Mouse (Mus musculus): Measurements from ENCODE around the gene Il2rg. TPM values are rescaled to one million over a fixed set of nuclear protein-coding genes. Genes with fewer than 3 reads are reported as not detected.

The Il2rg gene
- total RNA-seq (2021) = 1 to 10 TPM in 1 of 2 experiments, under 1 TPM in 1; 0.83 to 1.2 TPM
- long read RNA-seq, experiment 1, partial matches to known transcripts = 0 of 1 reads
- long read RNA-seq, experiment 1, other reads (novel, unspliced or antisense) = 0 of 1 reads
- long read RNA-seq, experiment 2 = 0 reads

DNA sequence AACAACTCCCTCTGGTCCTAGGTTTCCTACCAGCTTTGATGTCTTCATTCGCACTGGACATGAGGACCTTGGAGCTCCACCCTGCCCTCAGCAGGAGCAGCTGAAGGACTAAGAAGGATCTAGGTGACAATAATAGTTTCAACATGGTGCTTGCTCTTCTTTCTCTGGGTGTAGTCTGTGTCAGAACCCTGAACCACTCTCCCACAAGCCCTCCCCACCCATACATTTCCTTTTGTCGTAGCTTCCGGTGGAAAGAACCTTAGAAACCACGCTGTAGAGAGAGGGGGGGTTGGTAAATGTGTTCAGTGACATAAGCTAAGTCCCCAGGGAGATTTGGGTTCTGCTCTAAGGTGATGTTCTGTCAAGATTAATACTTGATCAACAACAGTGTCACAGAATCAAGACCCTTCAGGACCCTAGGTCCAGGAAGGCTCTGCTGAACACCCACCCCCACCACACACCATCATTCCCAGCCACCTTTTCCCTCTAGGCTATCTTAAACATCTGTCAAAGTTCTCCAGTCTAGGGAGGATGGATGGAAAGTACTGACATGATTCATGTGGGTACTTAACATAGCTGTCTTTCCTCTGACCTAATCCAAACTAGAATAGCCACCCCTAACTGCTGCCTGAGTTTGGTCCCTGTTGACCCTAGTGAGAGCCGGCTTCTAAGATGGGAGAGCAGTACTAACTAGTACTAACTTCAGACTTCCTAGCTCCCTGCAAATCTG lies at the start of gene Il2rg:
Gene Il2rg, minus strand, starts transcription at position 231 of the 730 bp plus-strand sequence.
- H3K4me3 ChIP-seq = no peak within 1 kb of the TSS
- TF ChIP-seq CTCF (conservative IDR thresholded peaks at IDR 0.05) = no peak
- no peak within 1 kb of the TSS for H3K27ac ChIP-seq
- no peak for DNase-seq (ENCODE audit: low spot score in 2 of 2)

DNA sequence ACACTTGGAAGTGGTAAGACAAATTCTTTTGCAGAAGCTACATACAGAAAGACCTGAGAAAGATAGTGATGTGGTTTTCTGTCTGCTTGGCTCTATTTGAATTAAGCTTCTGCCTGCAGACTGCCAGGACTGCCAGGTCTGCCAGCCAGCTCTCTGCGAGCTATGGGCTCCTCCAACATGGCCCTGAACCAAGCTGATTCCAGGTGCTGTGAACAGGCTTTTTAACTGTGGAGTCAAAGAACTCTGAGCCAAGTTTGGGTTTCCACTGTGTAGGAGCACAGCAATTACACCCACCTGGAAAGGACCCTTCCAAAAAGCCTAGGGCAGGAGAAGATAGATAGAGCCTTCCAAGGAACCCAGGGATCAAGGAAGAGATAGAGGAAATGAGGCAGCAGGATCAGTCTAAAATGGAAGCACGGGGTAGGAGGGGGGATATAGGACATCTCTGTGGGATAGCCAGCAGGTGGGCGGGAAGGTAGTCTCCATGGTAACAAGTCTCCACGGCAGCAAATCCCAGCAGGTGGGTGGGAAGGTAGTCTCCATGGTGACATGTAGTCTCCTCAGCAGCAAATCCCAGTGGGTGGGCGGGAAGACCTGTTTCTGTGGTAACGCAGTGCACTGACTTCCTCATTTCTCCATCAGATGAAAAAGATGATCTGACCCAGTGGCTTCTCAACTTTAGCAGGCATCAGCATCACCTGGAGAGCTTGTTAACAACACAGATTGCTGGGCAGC lies 45.7 kb upstream of the Il2rg start:
- Histone ChIP-seq H3K4me3 (no peak overlapping the region), H3K27ac (peak overlapping the region; percentile 87)
- no peak for TF ChIP-seq CTCF (conservative IDR thresholded peaks at IDR 0.05)
- peak; percentile 75 to 90 for DNase-seq (ENCODE audit: low spot score in 2 of 2)

DNA sequence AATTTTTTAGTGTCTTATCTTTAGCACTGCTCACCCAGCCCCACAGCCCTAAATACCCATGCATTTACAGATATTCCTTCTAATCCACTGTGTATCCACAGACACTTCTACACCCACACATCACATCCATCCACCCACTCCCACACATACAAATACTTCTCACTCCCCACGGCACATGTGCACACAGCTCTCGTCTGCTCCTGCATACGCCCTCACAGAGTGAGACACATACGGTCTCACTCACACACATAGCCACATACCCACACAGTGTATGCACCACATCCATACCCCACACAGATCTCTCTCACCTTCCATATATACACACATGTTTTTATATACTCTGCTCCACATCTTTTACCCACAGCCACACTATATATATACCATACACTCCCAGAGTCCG lies 41.2 kb upstream of the Il2rg start:
- TF ChIP-seq CTCF (conservative IDR thresholded peaks at IDR 0.05) = no peak
- Histone ChIP-seq H3K27ac (peak overlapping the region; percentile 55; the same call in 1 of the 2 replicates), H3K4me3 (no peak overlapping the region)
- DNase-seq (ENCODE audit: low spot score in 2 of 2) = peak in 1 of 2 experiments; percentile 39

DNA sequence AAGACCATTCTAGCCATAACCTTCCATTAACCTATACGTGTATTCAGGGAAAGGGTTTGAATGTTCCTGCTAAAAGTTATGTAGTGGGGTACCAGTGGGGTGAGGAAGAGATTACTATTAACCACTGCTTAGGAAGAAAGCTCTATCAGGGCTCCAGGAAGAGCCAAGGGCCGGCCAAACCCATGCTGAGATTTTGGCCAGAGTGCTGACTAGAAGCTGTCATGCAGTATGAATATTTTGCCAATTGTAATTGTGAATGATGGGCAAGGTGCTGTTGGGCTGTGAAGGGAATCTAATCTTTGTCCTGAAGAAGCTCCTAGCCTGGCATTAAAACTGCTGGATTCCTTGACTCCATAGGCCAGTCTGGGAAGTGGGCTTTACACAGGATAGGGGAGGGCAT lies 36.6 kb upstream of the Il2rg start:
- no peak for TF ChIP-seq CTCF (conservative IDR thresholded peaks at IDR 0.05)
- no peak for DNase-seq (ENCODE audit: low spot score in 2 of 2)
- Histone ChIP-seq H3K27ac (peak overlapping the region; percentile 73; the same call in 1 of the 2 replicates), H3K4me3 (no peak overlapping the region; the same call in 1 of the 2 replicates)

DNA sequence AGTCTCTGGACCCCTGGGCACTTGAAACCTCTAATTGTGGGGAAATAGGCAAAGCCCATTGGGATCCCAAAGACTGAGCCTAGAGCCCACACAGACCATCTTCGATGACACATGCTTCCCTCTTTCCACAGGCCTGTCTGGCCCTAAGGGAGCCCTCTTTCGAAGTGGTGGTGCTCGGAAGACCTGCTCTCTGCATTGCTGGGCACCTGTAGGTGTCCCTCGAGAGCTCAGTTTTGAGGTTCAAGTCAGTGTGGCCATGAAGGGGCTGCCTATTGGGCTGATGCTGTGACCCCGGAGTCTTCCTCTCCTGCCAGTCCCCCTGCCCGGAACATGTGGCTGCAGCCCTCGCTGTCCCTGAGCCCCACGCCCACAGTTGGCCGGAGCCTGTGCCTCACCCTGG lies 33.6 kb upstream of the Il2rg start:
- peak; percentile 55 for TF ChIP-seq CTCF (conservative IDR thresholded peaks at IDR 0.05)
- H3K4me3 ChIP-seq = peak overlapping the region; percentile 54
- no peak for DNase-seq (ENCODE audit: low spot score in 2 of 2)
- peak overlapping the region; percentile 73 for H3K27ac ChIP-seq

DNA sequence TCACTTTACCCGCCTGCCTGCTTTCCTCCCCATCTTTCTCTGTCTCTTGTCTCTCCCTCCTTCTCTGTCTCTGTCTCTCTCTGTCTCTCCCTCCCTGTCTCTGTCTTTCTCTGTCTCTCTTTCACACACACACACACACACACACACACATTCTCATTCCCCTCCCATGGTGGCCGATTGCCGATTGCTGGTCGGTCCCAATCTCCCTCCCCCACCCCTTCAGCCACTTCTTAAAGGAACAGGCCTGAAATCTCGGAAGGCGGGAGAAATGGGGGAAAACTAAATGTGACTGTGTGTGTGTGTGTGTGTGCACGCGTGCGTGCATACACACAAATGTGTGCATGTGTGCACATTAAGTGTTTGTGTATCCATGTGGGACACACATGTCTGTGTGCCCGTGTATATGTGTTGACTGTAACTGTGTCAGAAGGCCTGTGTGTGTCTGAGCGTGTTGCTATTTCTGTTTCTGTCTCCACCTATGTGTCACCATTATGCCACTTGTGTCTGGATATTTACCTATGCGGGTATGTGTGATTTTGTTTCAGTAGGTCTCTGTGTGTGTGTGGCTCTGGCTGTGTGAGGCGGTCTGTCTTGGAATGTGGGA lies 32.5 kb upstream of the Il2rg start:
- no peak for TF ChIP-seq CTCF (conservative IDR thresholded peaks at IDR 0.05)
- Histone ChIP-seq H3K4me3 (peak overlapping the region; percentile 72), H3K27ac (peak overlapping the region; percentile 95; the same call in 1 of the 2 replicates)
- DNase-seq (ENCODE audit: low spot score in 2 of 2) = no peak

DNA sequence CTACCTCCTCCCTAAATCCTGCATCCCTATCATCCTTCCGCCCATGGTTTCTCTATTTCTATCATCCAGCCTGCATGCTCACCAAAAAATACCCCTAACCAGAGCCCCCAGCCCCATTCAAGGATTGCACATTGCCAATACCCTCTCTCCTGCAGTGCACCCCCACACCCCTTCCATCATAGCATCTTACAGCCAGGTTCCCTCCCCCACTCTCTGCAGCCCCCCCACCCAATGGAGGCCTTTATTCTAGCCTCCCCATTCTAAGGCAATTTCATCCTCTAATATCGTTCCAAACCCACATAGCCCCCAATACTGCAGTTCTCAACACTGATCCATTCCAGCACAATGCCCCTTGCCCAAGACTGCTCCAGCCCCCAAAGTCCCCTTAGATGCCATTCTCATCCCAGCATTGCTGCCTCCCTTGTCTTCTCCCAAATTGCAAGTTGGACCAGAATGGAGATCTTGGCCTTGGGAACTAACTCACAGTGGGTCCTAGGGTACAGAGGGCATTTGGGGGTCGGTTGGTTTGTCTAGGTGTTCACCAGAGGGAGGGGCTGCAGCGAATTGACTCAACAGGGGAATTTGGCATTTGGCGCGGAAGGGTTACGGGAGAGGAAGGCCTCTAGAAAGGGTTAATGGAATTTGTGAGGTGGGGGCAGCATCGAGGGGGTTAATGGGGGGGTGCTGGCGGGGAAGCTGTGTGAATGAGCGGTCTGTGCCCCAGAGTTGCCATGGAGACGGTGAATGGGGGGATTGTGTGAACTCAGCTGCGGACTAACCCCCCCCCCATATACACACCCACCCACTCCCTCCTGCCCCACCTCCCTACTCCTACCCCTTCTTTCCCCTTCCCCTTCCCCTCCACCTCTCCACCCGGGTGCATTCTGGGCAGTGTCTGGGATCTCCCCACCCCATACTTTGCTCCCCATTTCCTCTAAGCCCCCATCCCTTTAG lies 31.7 kb upstream of the Il2rg start:
- no peak for DNase-seq (ENCODE audit: low spot score in 2 of 2)
- Histone ChIP-seq H3K27ac (peak overlapping the region; percentile 95), H3K4me3 (peak overlapping the region; percentile 72)
- TF ChIP-seq CTCF (conservative IDR thresholded peaks at IDR 0.05) = no peak

DNA sequence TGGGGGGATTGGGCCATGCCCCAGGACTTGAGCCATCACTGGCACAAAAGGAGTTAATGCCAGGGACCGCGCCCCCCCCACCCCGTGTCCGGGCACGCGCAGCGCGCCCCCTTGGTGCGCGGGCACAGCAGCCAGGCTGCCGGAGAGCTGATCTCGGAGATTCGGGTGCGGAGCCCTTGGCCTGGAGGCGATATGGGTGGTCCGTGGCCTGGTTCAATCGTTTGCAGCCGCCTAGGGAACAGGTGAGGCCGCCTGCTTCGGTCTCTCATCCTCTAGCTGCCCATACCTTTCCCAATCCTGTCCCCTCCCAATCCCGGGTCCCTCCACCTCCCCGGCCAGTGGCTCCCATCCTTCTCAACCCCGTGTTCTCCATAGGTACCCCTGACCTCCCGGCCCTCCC lies 31.0 kb upstream of the Il2rg start, which contains the start of gene Nlgn3:
Gene Nlgn3, plus strand, starts transcription at position 114 of the 400 bp plus-strand sequence.
- peak in 1 of 2 experiments; percentile 68 for DNase-seq (ENCODE audit: low spot score in 2 of 2)
- peak within 1 kb of the TSS; percentile 95 for H3K27ac ChIP-seq
- peak within 1 kb of the TSS; percentile 72 for H3K4me3 ChIP-seq
- no peak for TF ChIP-seq CTCF (conservative IDR thresholded peaks at IDR 0.05)

DNA sequence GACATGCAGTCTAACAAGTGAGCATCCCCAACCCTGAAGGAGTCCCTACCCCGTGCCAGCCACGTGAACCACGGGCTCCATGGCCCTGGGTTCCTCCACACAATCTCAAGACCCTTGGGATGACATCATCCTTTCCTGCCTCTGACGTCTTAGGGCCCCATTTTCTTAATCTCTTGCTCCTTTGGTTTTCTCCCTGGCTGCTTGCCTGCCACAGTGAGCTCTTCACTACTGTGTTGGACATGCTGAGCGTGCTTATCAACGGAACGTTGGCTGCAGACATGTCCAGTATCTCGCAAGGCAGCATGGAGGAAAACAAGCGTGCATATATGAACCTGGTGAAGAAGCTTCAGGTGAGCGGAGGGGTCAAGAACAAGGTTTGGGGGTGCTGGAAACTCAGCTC lies 22.1 kb upstream of the Il2rg start:
- no peak for DNase-seq (ENCODE audit: low spot score in 2 of 2)
- no peak for TF ChIP-seq CTCF (conservative IDR thresholded peaks at IDR 0.05)
- Histone ChIP-seq H3K4me3 (no peak overlapping the region), H3K27ac (no peak overlapping the region)

DNA sequence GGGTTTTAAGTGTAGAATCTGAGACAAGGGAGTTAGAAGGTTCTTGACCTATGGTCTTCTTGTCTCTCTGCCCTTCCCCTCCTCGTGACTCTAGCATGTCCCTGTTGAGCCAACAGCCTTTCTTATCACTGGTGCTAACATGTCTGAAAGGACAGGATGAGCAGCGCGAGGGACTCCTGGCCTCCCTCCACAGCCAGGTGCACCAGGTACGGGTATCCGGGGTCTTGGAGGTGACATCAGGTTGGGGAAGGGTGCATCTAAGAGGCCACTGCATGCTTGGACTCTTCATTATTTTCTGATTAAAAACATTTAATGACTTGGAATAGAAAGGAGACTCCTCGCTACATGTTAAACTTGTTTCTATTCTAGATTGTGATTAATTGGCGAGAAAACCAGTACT lies 21.0 kb upstream of the Il2rg start:
- DNase-seq (ENCODE audit: low spot score in 2 of 2) = no peak
- no peak for TF ChIP-seq CTCF (conservative IDR thresholded peaks at IDR 0.05)
- H3K4me3 ChIP-seq = no peak overlapping the region
- no peak overlapping the region for H3K27ac ChIP-seq

DNA sequence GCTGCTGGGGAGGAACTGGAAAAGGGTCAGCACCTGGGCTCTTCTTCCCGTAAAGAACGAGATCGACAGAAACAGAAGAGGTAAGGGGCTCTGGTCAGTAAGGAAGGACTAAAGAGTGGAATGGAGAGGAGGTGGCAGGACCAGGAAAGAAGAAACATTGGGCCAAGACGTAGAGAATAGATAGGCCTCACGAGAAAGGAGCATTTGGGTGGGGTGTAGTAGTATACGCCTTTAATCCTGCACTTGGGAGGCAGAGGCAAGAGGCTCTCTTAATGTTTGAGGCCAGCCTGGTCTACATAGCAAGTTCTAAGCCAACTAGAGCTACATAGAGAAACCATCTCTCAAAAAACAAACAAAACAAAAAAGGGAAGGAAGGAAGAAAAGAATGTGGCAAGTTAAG lies 20.4 kb upstream of the Il2rg start:
- DNase-seq (ENCODE audit: low spot score in 2 of 2) = no peak
- no peak overlapping the region for H3K27ac ChIP-seq
- no peak overlapping the region for H3K4me3 ChIP-seq
- TF ChIP-seq CTCF (conservative IDR thresholded peaks at IDR 0.05) = no peak

DNA sequence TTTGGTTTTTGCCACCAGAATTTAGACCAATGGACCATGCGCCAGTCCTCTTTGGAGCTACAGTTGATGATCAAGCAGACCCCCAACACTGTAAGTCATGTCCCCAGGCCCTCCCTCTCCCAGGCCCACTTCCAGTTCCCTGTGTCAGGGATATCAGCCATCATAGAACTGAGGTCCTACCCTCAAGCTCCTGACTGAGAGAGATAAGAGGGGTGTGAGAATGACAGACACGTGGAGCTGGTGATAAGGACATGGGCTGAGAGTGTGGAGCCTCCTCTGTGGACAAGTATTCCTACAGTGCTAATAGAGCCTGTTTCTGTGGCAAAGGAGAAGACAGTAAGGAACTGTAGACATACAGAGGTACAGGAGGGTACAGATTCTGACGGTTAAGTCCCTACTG lies 19.5 kb upstream of the Il2rg start:
- TF ChIP-seq CTCF (conservative IDR thresholded peaks at IDR 0.05) = no peak
- Histone ChIP-seq H3K27ac (no peak overlapping the region), H3K4me3 (no peak overlapping the region)
- DNase-seq (ENCODE audit: low spot score in 2 of 2) = no peak
